Mouse (Mus musculus) kidney, embryonic 15.5 days (tissue): ENCODE data around the gene Zyx. TPM values are rescaled to one million over a fixed set of nuclear protein-coding genes. Genes with fewer than 3 reads are reported as not detected.
A peak's percentile ranks its signal among the peaks of the same experiment; 100 is the strongest.

ENCODE experiments used
- ATAC-seq: fragments of 200-750 bp; cut with Nextera tagmentation; replicated peaks from 2 replicates; pipeline ENCODE4 v1.8.0; 2017; ENCODE audit warnings: moderate TSS enrichment; ENCODE audit not compliant: low FRiP score
- H3K27ac ChIP-seq: fragments of 300-500 bp; sonication (generic); 2 replicates; pipeline ENCODE4 v1.5.1; 2015; ENCODE audit warnings: mild to moderate bottlenecking, inconsistent platforms
- H3K27me3 ChIP-seq: fragments of 300-500 bp; sonication (generic); 2 replicates; pipeline ENCODE4 v1.6.1; 2015; ENCODE audit warnings: inconsistent platforms
- H3K36me3 ChIP-seq: fragments of 300-500 bp; sonication (generic); 2 replicates; pipeline ENCODE4 v1.6.1; 2015; ENCODE audit warnings: inconsistent platforms
- H3K4me1 ChIP-seq: fragments of 300-500 bp; sonication (generic); 2 replicates; pipeline ENCODE4 v1.6.1; 2015; ENCODE audit warnings: inconsistent platforms
- H3K4me2 ChIP-seq: fragments of 300-500 bp; sonication (generic); 2 replicates; pipeline ENCODE4 v1.6.1; 2015; ENCODE audit warnings: moderate library complexity, mild to moderate bottlenecking, inconsistent platforms
- H3K4me3 ChIP-seq: fragments of 300-500 bp; sonication (generic); replicated peaks from 2 replicates; pipeline ENCODE4 v1.5.1; 2015; ENCODE audit warnings: mild to moderate bottlenecking, inconsistent platforms
- H3K9ac ChIP-seq: fragments of 300-500 bp; sonication (generic); 2 replicates; pipeline ENCODE4 v1.6.1; 2015; ENCODE audit warnings: mild to moderate bottlenecking, inconsistent platforms
- H3K9me3 ChIP-seq: fragments of 300-500 bp; sonication (generic); replicated peaks from 2 replicates; pipeline ENCODE4 v1.6.1; 2016; ENCODE audit warnings: inconsistent platforms
- WGBS: fragments of 180-500 bp; shearing (Covaris S2); methylation state at CpG from one replicate; pipeline ENCODE4 v1.1.7; 2015; ENCODE audit warnings: mixed read lengths; 5-methylcytosine and 5-hydroxymethylcytosine counted together
- polyA plus RNA-seq: library from polyadenylated mRNA; unstranded; fragments of >200 nt; fragmentation: Nextera tagmentation; extraction: Ambion mirVana; gene quantifications from 2 replicates; pipeline ENCODE4 v1.2.1, GENCODE M21; 2015

The Zyx gene
- polyA plus RNA-seq, 1 experiment from 2014 or later, result 127 TPM

DNA sequence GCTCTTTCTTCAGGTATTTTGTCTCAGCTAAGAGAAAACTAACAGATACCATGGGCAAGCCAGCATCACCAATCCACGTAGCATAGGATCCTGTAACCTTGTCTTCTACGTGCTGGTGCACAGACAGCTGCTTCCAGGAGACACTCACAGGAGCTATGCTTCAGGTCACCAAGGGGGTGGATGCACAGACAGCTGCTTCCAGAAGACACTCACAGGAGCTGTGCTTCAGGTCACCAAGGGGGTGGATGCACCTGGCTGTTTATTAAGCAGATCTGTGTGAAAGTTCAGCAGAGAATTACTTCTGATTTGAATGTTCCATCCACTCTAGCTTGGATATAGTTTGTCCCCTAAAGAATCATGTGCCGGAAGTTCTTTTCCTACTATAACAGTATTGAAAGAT lies 18.5 kb upstream of the Zyx start:
- Histone ChIP-seq H3K27ac (no peak overlapping the region), H3K36me3 (no peaks in the 10 kb centered on the region), H3K27me3 (no peaks in the 10 kb centered on the region), H3K9me3 (no peaks in the 10 kb centered on the region), H3K4me3 (no peak overlapping the region), H3K4me2 (no peak overlapping the region), H3K9ac (no peak overlapping the region), H3K4me1 (no peaks in the 10 kb centered on the region)
- 80% methylated on average over 3 of the region's 3 CpGs for WGBS
- no peak for ATAC-seq

DNA sequence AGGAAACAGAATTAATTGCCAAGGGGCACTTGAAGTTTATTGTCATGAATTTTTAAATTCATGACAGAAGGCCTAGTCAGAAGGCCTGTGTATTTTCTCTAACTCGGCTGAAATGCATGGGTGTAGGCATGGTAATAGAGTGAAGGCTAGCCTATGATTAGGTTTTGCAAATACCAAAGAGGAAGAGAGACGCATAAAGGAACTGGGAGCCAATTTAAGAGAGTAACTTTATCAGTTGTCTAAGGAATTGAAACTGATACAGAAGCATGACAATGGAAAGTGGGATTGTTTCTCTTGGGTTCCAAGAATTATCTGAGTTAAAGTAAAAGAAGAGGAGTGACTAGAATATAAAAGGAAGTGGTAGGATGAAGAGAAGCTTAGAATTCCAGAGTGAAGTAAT lies 10.2 kb upstream of the Zyx start:
- Histone ChIP-seq H3K27me3 (no peaks in the 10 kb centered on the region), H3K36me3 (no peaks in the 10 kb centered on the region), H3K4me3 (no peak overlapping the region), H3K4me1 (no peaks in the 10 kb centered on the region), H3K4me2 (no peak overlapping the region), H3K9ac (no peak overlapping the region), H3K27ac (no peak overlapping the region), H3K9me3 (no peaks in the 10 kb centered on the region)
- ATAC-seq, result no peak
- WGBS, result 80% methylated on average over 2 of the region's 2 CpGs

DNA sequence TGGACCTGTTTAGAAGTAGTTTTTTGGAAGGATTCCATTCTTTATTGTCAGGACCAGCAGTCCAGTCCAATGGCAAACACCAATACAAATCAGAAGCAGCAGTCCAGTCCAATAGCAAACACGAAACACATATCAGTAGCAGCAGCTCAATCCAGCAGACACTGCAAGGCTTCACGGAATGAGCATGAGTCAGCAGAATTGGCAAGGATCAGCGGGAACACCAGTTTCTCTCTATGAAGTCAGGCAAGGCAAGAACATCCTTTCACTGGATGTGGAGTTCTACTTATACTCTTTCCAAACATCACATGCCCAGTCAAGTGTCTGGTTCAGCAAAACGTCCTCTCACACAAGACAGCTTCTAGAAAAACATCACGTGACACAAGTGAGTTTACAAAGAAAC lies 9.4 kb upstream of the Zyx start:
- no peaks in the 10 kb centered on the region for H3K36me3 ChIP-seq
- H3K4me2 ChIP-seq, result no peak overlapping the region
- no peak overlapping the region for H3K9ac ChIP-seq
- WGBS, result 81% methylated on average over 5 of the region's 5 CpGs
- H3K9me3 ChIP-seq, result no peaks in the 10 kb centered on the region
- no peak overlapping the region for H3K27ac ChIP-seq
- ATAC-seq, result no peak
- no peaks in the 10 kb centered on the region for H3K27me3 ChIP-seq
- H3K4me3 ChIP-seq, result no peak overlapping the region
- H3K4me1 ChIP-seq, result no peaks in the 10 kb centered on the region

DNA sequence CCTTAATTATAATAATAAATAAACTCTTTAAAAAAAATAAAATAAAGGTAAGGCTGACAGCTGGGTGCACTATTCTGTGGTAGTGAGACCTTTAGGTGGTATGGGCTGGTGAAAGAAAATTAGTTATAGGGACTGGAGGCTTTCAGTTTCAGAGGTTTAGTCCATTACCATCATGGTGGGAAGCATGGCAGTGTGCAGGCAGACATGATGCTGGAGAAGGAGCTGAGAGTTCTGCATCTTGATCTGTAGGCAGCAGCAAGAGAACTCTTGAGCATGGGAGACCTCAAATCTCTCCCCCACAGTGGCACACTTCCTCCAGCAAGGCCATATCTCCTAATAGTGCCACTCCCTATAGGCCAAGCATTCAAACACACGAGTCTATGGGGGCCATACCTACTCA lies 7.3 kb upstream of the Zyx start:
- no peaks in the 10 kb centered on the region for H3K27me3 ChIP-seq
- H3K9ac ChIP-seq, result no peak overlapping the region
- H3K27ac ChIP-seq, result no peak overlapping the region
- no peak overlapping the region for H3K4me3 ChIP-seq
- H3K4me2 ChIP-seq, result no peak overlapping the region
- H3K36me3 ChIP-seq, result no peaks in the 10 kb centered on the region
- no peaks in the 10 kb centered on the region for H3K4me1 ChIP-seq
- no peak for ATAC-seq
- H3K9me3 ChIP-seq, result no peaks in the 10 kb centered on the region
- WGBS, result 79% methylated on average over 1 of the region's 1 CpGs

DNA sequence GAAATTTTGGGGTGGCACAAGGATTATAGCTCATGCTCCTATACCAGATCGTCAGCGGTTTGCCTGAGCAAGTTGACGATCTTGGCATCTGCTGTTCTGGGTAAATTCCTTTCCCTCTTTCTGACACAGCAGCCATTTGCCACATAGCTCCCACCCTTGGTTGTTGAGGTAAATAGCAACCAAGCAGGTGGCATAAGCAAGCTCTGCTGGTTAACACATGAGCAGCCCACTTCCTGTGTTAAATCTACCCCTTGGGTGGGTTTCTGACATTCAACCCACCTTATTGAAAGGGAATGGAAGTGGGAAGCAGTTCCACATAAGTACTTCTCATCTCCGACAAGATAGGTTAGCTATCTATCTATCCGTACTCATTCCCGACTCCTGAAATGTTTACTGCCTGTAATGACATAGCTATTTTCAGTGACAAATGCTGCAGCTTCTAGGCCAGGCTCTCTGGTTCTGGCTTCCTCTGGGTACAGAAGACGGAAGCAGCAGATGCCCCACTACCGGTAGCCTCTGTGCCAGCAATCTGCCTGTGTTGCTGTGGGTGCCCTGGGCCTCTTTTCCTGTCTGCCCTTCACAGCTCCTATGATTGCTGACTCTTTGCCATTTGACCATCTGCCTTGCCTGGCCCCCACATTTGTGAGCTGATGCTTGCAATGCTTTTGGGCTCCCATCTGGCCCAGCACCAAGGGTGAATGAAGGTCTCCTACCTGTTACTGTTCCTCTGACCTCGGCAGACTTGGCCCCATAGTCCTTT lies 5.9 kb upstream of the Zyx start:
- H3K4me1 ChIP-seq, result peaks cover 5% of the 10 kb centered on the region
- no peak for ATAC-seq
- H3K9ac ChIP-seq, result no peak overlapping the region
- 0 out of 2 replicates have a peak, but pooled peaks cover 4% of the 10 kb centered on the region for H3K27me3 ChIP-seq
- H3K27ac ChIP-seq, result no peak overlapping the region
- no peaks in the 10 kb centered on the region for H3K36me3 ChIP-seq
- H3K4me3 ChIP-seq, result no peak overlapping the region
- H3K4me2 ChIP-seq, result no peak overlapping the region
- WGBS, result 76% methylated on average over 9 of the region's 9 CpGs
- H3K9me3 ChIP-seq, result no peaks in the 10 kb centered on the region

DNA sequence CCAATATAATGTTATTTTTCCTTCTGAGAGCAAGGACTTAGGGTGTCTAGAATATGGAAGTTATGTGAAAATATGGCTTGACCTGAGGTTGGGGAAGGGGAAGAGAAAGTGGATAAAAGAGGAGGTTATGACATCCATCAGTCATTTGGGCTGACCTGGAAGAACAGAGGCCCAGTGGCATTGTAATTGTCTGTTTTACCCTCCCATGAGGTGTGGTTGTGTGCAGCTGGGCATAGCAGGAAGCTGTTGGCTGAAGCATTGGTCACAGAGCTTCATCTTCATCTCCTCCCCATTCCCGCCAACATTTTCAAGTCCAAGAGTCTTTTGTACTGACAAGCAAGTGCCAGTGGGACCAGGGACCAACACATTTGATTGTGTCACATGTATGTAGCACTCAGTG lies 5.2 kb upstream of the Zyx start:
- Histone ChIP-seq H3K4me2 (no peak overlapping the region), H3K9ac (no peak overlapping the region), H3K4me3 (no peak overlapping the region), H3K9me3 (no peaks in the 10 kb centered on the region), H3K27ac (no peak overlapping the region), H3K4me1 (peaks cover 11% of the 10 kb centered on the region), H3K36me3 (no peaks in the 10 kb centered on the region), H3K27me3 (0 out of 2 replicates have a peak, but pooled peaks cover 4% of the 10 kb centered on the region)
- 90% methylated on average over 1 of the region's 1 CpGs for WGBS
- ATAC-seq, result no peak

DNA sequence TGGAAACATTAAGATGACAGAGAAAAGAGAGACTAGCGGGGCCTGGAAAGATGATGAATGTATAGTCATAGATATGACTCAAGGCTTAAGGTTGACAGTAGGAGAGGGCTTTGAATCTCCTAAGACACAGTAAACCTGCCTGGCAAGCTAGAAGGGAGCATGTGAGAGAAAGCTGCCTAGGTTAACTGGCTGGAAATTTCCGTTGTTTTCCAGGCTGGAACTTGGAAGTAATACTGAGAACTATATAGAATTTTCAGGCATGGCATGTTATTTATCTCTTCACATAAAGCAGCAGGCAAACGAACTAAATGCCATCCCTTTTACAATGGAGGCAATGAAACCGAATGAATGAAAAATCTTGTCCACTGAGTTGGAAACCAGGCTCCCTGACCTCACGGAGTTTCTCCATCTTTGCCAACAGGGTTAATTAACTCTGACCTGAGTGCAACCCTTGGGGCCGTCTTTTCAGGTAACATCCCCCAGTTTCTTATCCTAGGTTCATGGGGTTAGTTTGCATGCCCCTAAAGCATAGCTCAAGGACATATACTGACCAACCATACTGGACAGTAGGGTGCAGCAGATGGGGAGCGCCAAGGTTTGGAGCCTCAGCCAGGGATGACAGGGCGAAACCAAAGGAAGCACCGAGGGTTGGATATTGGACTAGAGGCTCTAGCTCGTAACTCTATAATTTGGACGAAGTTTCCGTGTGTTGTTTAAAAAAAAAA lies 987 bp upstream of the Zyx start:
- Histone ChIP-seq H3K27me3 (0 out of 2 replicates have a peak, but pooled peaks cover 4% of the 10 kb centered on the region), H3K27ac (peak overlapping the region; percentile 99; the same call in 1 of the 2 replicates), H3K4me3 (peak overlapping the region; percentile 86), H3K36me3 (peaks cover 22% of the 10 kb centered on the region), H3K4me2 (peak overlapping the region; percentile 78), H3K9ac (peak overlapping the region; percentile 91; the same call in 1 of the 2 replicates), H3K4me1 (peaks cover 40% of the 10 kb centered on the region), H3K9me3 (no peaks in the 10 kb centered on the region)
- ATAC-seq, result no peak
- 34% methylated on average over 12 of the region's 12 CpGs for WGBS

DNA sequence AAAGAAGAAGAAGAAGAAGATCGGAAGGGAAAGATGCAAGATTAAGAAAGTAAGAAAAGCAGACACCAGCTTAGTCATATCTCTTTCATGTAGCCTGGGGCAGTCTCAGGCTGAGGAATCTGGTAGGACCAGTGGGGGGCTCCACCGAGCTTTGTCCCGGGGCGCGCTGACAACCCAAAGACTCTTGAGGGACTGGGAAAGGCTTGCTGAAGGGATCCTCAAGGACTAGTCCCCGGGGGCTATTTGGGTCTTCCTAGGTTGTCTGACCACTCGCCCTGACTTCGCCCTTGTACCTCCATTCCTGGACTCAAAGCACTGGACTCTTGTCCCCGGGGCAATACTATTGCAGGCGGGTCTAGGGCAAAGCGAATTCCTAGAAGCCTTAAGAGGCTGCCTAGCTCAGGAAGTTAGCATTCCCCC lies 414 bp upstream of the Zyx start:
- 1% methylated on average over 11 of the region's 11 CpGs for WGBS
- H3K9me3 ChIP-seq, result no peaks in the 10 kb centered on the region
- H3K36me3 ChIP-seq, result peaks cover 24% of the 10 kb centered on the region
- H3K9ac ChIP-seq, result peak overlapping the region; percentile 91
- H3K4me3 ChIP-seq, result peak overlapping the region; percentile 86
- peaks cover 46% of the 10 kb centered on the region for H3K4me1 ChIP-seq
- H3K27me3 ChIP-seq, result 0 out of 2 replicates have a peak, but pooled peaks cover 4% of the 10 kb centered on the region
- H3K4me2 ChIP-seq, result peak overlapping the region; percentile 78
- peak; percentile 13 for ATAC-seq
- peak overlapping the region; percentile 99 for H3K27ac ChIP-seq

DNA sequence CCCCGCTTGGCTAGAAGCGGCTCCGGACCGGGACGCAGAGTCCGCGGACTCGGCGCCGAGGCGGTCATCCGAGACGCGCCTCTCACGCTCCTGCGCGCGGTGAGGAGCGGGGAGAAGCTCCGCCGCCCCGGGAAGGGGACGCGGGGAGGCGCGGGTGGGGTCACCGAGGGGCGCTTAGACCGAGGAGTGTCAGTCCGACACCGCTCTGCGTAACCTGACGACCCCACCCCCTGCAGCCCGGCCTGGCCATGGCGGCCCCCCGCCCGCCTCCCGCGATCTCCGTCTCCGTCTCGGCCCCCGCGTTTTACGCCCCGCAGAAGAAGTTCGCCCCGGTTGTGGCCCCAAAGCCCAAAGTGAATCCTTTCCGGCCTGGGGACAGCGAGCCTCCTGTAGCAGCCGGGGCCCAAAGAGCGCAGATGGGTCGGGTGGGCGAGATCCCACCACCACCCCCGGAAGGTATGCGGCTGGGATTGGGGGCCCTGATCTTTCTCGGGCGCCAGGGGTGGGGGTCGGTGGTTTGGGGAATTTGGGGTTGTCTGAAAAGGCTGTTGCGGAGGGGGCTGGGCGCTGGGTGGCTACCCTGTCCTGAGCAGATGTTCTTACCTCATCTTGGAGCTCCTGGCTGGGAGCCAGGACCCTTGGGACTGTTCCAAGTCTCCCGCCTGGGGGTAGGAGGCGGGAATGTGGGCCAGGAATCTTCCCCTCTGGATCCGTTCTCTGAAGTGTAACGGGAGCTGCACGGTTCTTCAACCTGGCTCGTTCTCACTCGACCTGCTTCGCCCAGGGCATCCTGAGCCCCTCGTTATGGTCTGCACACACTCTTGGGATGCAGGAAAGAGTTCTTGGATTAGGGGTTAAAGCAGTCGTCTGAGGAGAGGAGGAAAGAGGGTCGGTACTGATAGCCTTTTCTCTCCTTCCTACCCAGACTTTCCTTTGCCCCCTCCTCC lies 864 bp downstream of the Zyx start:
- peak; percentile 53 for ATAC-seq
- 0 out of 2 replicates have a peak, but pooled peaks cover 4% of the 10 kb centered on the region for H3K27me3 ChIP-seq
- H3K9ac ChIP-seq, result peak overlapping the region; percentile 91
- H3K36me3 ChIP-seq, result peaks cover 36% of the 10 kb centered on the region
- peak overlapping the region; percentile 78 for H3K4me2 ChIP-seq
- under 1% methylated on average over 64 of the region's 72 CpGs for WGBS
- H3K9me3 ChIP-seq, result no peaks in the 10 kb centered on the region
- peak overlapping the region; percentile 99 for H3K27ac ChIP-seq
- peaks cover 58% of the 10 kb centered on the region for H3K4me1 ChIP-seq
- H3K4me3 ChIP-seq, result peak overlapping the region; percentile 86

DNA sequence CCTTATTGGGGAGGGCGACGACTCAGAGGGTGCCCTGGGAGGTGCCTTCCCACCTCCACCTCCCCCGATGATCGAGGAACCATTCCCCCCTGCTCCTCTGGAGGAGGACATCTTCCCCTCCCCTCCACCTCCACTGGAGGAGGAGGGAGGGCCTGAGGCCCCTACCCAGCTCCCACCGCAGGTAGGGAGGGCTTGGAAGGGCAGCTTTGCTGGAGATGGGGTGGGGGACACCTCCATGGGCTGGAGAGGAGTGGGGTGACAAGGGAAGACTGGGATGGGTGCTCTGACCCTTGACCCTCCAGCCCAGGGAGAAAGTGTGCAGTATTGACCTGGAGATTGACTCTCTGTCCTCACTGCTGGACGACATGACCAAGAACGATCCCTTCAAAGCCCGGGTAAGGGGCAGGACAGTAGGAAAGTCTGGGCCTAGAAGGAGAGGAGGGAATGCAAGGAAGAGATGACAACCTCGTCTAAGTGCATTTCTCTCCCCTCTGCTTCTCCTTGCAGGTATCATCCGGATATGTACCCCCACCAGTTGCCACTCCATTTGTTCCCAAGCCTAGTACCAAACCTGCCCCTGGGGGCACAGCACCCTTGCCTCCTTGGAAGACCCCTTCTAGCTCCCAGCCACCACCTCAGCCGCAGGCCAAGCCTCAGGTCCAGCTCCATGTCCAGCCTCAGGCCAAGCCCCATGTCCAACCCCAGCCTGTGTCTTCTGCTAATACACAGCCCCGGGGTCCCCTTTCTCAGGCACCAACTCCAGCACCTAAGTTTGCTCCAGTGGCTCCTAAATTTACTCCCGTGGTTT lies 1.7 kb downstream of the Zyx start:
- H3K9ac ChIP-seq, result peak overlapping the region; percentile 91
- H3K27ac ChIP-seq, result peak overlapping the region; percentile 99
- H3K27me3 ChIP-seq, result 0 out of 2 replicates have a peak, but pooled peaks cover 4% of the 10 kb centered on the region
- peak overlapping the region; percentile 86 for H3K4me3 ChIP-seq
- peak overlapping the region; percentile 78 for H3K4me2 ChIP-seq
- H3K9me3 ChIP-seq, result no peaks in the 10 kb centered on the region
- 30% methylated on average over 13 of the region's 13 CpGs for WGBS
- ATAC-seq, result no peak
- H3K36me3 ChIP-seq, result peaks cover 44% of the 10 kb centered on the region
- peaks cover 58% of the 10 kb centered on the region for H3K4me1 ChIP-seq
